Mouse (Mus musculus) heart, embryonic 14.5 days (tissue): ENCODE data around the gene Tma16. TPM values are rescaled to one million over a fixed set of nuclear protein-coding genes. Genes with fewer than 3 reads are reported as not detected.

Experiments used
- ATAC-seq: fragments of 200-750 bp; cut with Nextera tagmentation; 2 replicates; pipeline ENCODE4 v1.8.0; 2017; ENCODE audit warnings: low read depth, moderate TSS enrichment; ENCODE audit not compliant: insufficient number of reproducible peaks, insufficient read depth, low FRiP score
- H3K27ac ChIP-seq, 2 experiments: fragments of 200-500 bp in 1 of 2; fragments of 300-500 bp in 1 of 2; sonication (generic) in 1 of 2; replicated peaks in 1 of 2; 2 replicates each; pipeline ENCODE4 v1.5.1; 2012 to 2014; ENCODE audit warnings: low read depth in 2 of 2, low read length in 2 of 2, control low read depth in 1 of 2, mild to moderate bottlenecking in 1 of 2, mixed read lengths in 1 of 2; ENCODE audit not compliant: control insufficient read depth in 1 of 2, insufficient read depth in 1 of 2
- H3K27me3 ChIP-seq: fragments of 300-500 bp; sonication (generic); 2 replicates; pipeline ENCODE4 v1.6.1; 2014; ENCODE audit warnings: mild to moderate bottlenecking, low read length, control low read depth; ENCODE audit not compliant: control insufficient read depth, insufficient read depth
- H3K36me3 ChIP-seq: fragments of 300-500 bp; sonication (generic); 2 replicates; pipeline ENCODE4 v1.6.1; 2014; ENCODE audit warnings: mild to moderate bottlenecking, control low read depth, low read length, mixed read lengths; ENCODE audit not compliant: control insufficient read depth, insufficient read depth
- H3K4me1 ChIP-seq, 2 experiments: fragments of 200-500 bp in 1 of 2; fragments of 300-500 bp in 1 of 2; sonication (generic) in 1 of 2; 2 replicates each; pipeline ENCODE4 v1.6.1; 2012 to 2014; ENCODE audit warnings: low read length in 2 of 2, control low read depth in 1 of 2, mixed read lengths in 1 of 2; ENCODE audit not compliant: control insufficient read depth in 2 of 2, insufficient read depth in 2 of 2
- H3K4me2 ChIP-seq: fragments of 300-500 bp; sonication (generic); 2 replicates; pipeline ENCODE4 v1.6.1; 2014; ENCODE audit warnings: mild to moderate bottlenecking, low read length
- H3K4me3 ChIP-seq, 2 experiments: fragments of 200-500 bp in 1 of 2; fragments of 300-500 bp in 1 of 2; sonication (generic) in 1 of 2; 2 replicates each; pipeline ENCODE4 v1.5.1; 2012 to 2014; ENCODE audit warnings: low read length in 2 of 2, mild to moderate bottlenecking in 2 of 2, control low read depth in 1 of 2, low read depth in 1 of 2, moderate library complexity in 1 of 2; ENCODE audit not compliant: control insufficient read depth in 1 of 2, insufficient read depth in 1 of 2
- H3K9ac ChIP-seq: fragments of 300-500 bp; sonication (generic); 2 replicates; pipeline ENCODE4 v1.6.1; 2014; ENCODE audit warnings: mild to moderate bottlenecking, low read length
- H3K9me3 ChIP-seq: fragments of 300-500 bp; sonication (generic); 2 replicates; pipeline ENCODE4 v1.6.1; 2016; ENCODE audit warnings: low read length, control low read depth; ENCODE audit not compliant: control insufficient read depth
- WGBS: fragments of 180-500 bp; shearing (Covaris S2); extraction: QIAGEN DNeasy Blood & Tissue Kit; methylation state at CpG from one replicate; pipeline ENCODE4 v1.1.7; 2014; 5-methylcytosine and 5-hydroxymethylcytosine counted together
- polyA plus RNA-seq: library from polyadenylated mRNA; unstranded; fragments of >200 nt; fragmentation: Nextera tagmentation; extraction: Ambion mirVana; gene quantifications from 2 replicates; pipeline ENCODE4 v1.2.1, GENCODE M21; 2014

The Tma16 gene
- polyA plus RNA-seq = 7.2 and 7.4 TPM in 2 replicates

DNA sequence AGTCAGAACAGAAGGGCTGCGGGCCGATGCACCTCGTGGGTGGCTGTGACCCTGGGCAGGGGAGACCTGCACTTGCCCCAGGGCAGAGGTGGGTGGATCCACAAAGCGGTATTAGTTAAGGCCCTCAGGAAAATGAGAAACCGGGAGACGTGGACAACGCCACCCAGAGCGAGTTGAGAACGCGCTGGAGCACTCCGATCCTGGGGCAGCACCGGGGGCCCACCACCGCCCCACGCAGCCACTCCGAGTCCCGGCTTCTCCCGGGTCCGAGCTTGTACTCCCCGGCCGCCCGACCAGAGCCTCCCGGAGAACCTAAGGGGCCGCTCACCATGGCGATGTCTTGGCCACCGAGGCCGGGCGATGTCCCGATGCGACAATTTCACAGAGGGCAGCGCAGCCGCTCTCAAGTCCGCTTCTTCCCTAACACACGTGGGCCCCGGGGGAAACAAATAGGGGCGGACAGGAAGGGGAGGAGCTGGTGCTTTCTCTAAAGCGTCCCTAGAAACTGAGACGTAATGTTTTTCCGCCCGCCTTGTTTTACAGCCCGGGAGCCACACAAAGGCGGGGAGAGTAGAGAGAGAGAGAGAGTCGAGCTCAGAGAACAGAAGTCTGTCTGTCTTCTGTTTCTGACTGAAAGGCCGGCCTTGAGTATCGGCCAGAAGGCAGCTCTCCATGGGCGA, at the start of gene Tma16:
Gene Tma16, minus strand, starts transcription at position 447 of the 680 bp plus-strand sequence.
- Histone ChIP-seq H3K4me3 (peak within 1 kb of the TSS; percentile 92 to 94), H3K36me3 (peaks cover 20% of the 10 kb centered on the region), H3K27me3 (no peaks in the 10 kb centered on the region), H3K9ac (peak within 1 kb of the TSS; percentile 91), H3K9me3 (no peaks in the 10 kb centered on the region), H3K4me2 (peak within 1 kb of the TSS; percentile 65), H3K4me1 (peaks cover 0 to 10% of the 10 kb centered on the region in 2 experiments; a peak in 1 of 4 replicates), H3K27ac (peak within 1 kb of the TSS in 1 of 2 experiments; percentile 31; a peak in 1 of 4 replicates)
- WGBS = under 1% methylated on average over 42 of the region's 45 CpGs
- ATAC-seq = peak; percentile 80

DNA sequence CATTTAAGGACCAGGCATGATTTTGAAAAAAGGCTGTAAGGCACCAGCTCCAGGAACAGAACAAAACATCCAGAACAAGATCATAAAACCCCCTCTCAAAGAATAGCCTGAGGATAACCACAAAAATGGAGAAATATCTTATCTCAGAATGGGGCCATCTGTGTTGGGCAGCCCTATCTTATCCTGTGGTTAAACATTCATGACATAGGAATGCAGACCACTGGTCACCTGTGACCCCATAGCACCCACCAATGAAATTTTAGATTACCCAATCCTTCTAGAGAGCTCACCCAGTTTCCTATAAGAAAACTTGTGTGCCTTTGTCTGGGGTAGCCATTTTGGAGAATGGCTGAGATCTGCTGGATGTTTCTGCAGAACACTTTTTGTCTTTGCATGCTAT, 34.2 kb upstream of the Tma16 start:
- no peaks in the 10 kb centered on the region for H3K9me3 ChIP-seq
- no peaks in the 10 kb centered on the region for H3K4me1 ChIP-seq
- H3K27me3 ChIP-seq = no peaks in the 10 kb centered on the region
- no peak overlapping the region for H3K4me2 ChIP-seq
- H3K36me3 ChIP-seq = no peaks in the 10 kb centered on the region
- H3K9ac ChIP-seq = no peak overlapping the region
- no peak overlapping the region for H3K4me3 ChIP-seq
- ATAC-seq = no peak
- no peak overlapping the region for H3K27ac ChIP-seq

DNA sequence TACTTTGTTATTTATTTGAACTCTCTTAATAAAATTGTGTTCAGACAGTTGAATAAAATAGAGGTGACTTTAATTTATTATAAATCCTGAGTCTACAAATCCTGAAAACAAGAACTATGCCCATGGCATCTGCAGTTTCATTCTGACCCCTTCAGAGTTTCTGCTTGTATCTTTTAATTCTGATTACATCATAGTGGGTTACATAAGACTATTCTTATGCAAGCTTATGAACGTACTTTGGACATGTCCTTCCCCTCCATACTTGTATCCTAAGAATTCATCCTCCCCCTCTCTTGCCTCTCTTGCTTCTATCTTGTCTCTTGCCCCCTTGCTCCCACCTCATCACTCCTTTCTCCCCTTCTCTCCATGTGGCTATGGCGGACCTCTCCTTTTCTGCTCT, 32.8 kb upstream of the Tma16 start:
- H3K9me3 ChIP-seq = no peaks in the 10 kb centered on the region
- H3K4me1 ChIP-seq = no peaks in the 10 kb centered on the region
- ATAC-seq = no peak
- no peak overlapping the region for H3K27ac ChIP-seq
- H3K4me2 ChIP-seq = no peak overlapping the region
- 69% methylated on average over 2 of the region's 2 CpGs for WGBS
- H3K4me3 ChIP-seq = no peak overlapping the region
- H3K9ac ChIP-seq = no peak overlapping the region
- H3K27me3 ChIP-seq = no peaks in the 10 kb centered on the region
- H3K36me3 ChIP-seq = no peaks in the 10 kb centered on the region

DNA sequence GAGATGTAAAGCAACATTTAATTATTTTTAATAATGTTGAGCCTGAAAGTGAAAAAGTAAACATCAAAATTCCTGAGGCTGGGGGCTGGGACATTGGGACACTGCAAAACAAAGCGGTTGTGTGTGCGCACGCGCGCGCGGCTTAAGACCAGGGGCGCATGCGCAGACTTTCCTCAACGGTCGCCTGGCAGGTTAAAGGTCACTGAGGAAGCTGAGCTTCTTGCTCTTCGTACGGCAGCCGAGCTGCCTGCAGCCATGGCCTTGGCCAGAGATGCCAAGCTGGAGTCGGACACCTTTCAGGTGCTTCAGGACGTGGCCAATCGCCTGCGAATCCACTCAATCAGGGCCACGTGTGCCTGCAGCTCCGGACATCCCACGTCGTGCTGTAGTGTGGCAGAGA, 25.2 kb upstream of the Tma16 start, which contains the start of gene Tktl2:
Gene Tktl2, plus strand, starts transcription at position 220 of the 400 bp plus-strand sequence.
- no peaks in the 10 kb centered on the region for H3K36me3 ChIP-seq
- H3K27ac ChIP-seq = no peak within 1 kb of the TSS
- no peaks in the 10 kb centered on the region for H3K27me3 ChIP-seq
- H3K4me3 ChIP-seq = no peak within 1 kb of the TSS
- H3K4me2 ChIP-seq = no peak within 1 kb of the TSS
- ATAC-seq = no peak
- no peaks in the 10 kb centered on the region for H3K4me1 ChIP-seq
- 88% methylated on average over 22 of the region's 22 CpGs for WGBS
- H3K9ac ChIP-seq = no peak within 1 kb of the TSS
- no peaks in the 10 kb centered on the region for H3K9me3 ChIP-seq

DNA sequence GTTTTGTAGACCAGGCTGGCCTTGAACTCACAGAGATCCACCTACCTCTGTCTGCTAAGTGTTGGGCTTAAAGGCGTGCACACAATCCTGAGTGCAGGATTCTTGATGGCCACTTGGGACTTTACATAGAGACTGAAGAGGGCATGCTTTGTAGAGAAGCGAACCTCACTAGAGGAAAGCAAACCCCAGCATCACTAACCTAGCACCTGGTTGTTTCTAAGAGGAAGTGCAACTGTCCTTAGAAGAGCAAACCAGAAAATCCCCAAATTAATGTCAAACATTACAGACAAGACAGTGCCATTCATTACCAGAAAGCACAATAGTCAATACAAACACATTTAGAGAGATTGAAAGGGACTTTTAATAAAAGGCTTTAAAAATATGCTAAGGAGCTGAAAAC, 17.1 kb upstream of the Tma16 start:
- Histone ChIP-seq H3K4me2 (no peak overlapping the region), H3K36me3 (no peaks in the 10 kb centered on the region), H3K27ac (no peak overlapping the region), H3K9ac (no peak overlapping the region), H3K4me3 (no peak overlapping the region), H3K9me3 (no peaks in the 10 kb centered on the region), H3K4me1 (no peaks in the 10 kb centered on the region), H3K27me3 (no peaks in the 10 kb centered on the region)
- no peak for ATAC-seq
- WGBS = 66% methylated on average over 2 of the region's 2 CpGs

DNA sequence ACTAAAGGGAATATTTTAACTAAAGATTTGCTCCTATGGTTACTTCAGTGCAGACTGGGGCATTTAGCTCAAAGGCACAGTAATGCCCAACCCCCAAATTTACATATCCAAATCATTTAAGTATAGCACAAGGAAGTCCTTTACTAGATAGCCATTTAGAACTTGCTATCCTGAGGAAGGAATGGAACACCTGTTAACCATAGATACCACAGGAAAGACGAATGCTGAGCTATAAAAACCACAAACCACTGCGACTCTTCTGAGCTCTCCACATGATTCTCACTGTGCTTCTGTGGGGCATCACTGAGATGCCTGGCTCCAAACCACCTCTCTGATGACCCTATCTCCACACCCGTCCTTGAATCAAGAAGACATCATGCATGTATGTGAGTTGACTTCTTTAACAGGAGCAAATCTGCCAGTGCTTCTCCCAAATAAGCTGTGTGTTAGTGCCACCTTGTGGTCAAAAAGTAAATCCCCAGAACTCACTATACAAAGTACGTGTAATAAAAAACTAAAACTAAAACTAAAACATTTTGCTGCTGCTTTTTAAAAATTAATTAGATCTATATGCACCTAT, 10.8 kb upstream of the Tma16 start:
- Histone ChIP-seq H3K9me3 (no peaks in the 10 kb centered on the region), H3K36me3 (no peaks in the 10 kb centered on the region), H3K4me2 (no peak overlapping the region), H3K27ac (no peak overlapping the region), H3K4me1 (no peaks in the 10 kb centered on the region), H3K9ac (no peak overlapping the region), H3K27me3 (0 out of 2 replicates have a peak, but pooled peaks cover 4% of the 10 kb centered on the region), H3K4me3 (no peak overlapping the region)
- 39% methylated on average over 4 of the region's 4 CpGs for WGBS
- no peak for ATAC-seq

DNA sequence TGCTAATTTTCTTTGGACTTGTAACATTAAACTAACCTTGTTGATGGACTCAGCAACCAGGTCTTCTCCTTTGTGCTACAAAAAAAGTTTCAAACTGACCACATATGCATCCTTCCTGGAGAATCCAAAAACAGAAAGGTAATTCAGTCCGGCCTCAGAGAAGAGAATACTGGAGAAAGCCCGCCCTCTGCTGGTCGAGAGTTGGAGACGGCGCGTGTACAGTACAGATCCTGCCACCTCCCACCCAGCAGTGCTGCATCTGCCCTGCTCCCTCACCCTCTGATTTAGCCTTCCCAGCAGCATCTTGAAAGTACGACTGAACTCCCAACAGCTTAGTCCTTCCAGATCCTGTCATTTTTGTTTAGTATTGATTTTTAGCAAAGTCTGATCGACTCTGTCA, 9.4 kb upstream of the Tma16 start:
- Histone ChIP-seq H3K36me3 (no peaks in the 10 kb centered on the region), H3K9ac (no peak overlapping the region), H3K9me3 (no peaks in the 10 kb centered on the region), H3K4me2 (no peak overlapping the region), H3K27me3 (0 out of 2 replicates have a peak, but pooled peaks cover 4% of the 10 kb centered on the region), H3K4me1 (no peaks in the 10 kb centered on the region), H3K27ac (no peak overlapping the region), H3K4me3 (no peak overlapping the region)
- 6% methylated on average over 8 of the region's 8 CpGs for WGBS
- no peak for ATAC-seq
